Comparison of ENCODE assay signal across 8 mouse cellular contexts in the genomic region with DNA sequence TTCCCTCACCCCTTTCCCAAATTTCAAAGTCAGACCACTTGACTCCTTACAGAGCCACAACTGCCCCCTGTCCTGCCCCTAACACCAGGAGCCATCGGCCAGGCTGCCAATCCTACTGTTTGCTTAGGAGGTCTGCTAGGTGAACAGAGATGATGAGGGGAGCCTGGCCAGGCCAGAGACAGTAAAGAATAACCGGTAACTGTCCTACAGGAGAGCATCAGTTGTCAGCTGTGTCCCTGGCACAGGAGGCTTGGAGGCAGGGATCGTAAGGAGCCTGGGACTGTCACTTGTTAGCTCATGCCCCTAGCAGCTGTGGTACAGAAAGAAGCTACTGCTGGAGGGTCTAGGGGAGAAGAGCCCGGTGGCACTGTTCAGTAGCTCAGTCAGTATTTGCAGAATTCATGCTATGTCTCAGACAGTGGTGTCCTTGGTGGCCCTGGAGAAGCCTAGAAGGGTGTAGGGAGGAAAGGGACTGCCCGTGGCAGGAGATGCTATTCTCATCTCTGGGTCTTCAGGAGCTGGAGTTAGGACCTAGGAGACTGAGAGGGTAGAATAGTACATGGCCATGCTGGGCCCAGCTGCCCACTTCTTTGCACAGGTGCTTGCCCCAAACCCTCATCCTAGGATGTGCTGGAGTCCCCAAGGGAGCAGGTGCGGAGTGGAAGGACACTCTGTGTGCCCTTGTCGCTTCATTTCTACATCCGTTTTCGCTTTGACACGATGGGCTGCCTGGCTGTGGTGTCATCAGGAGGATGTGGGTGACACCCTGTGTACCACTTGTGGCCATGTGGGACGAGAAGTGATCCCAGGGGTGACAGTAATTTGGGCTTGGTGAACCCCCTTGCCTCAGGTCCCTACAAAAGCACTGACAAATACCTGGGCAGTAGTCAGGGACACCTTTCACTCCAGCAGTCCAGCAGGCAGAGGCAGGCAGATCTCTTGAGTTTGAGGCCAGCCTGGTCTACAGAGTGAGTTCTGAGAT. TPM values are rescaled to one million over a fixed set of nuclear protein-coding genes. Genes with fewer than 3 reads are reported as not detected.
DNase-seq lines count a peak whose midpoint lies in the region; ATAC-seq and TF ChIP-seq lines count a peak whose summit lies in the region.

No protein-coding gene starts in this region.

- peak overlapping the region; percentile 99 for H3K27ac ChIP-seq in left cerebral cortex, adult 2 months
- H3K27ac ChIP-seq in embryonic facial prominence, embryonic 11.5 days (replicated peaks; ENCODE audit: low read depth, low read length): peak overlapping the region; percentile 44; the same call in 1 of the 2 replicates
- peak overlapping the region; percentile 98 for H3K27ac ChIP-seq in limb, embryonic 10.5 days
- H3K27ac ChIP-seq in small intestine, adult 2 months (ENCODE audit: insufficient read depth, low read depth, low read length): peak overlapping the region; percentile 47; the same call in 1 of the 2 replicates

- DNase-seq in left cerebral cortex, adult 2 months (ENCODE audit: extremely low spot score in 1 of 2, low spot score in 2 of 2): no peak
- no peak for DNase-seq in left cerebral cortex, postnatal 36 days (ENCODE audit: low spot score in 2 of 2)
- DNase-seq in embryonic facial prominence, embryonic 11.5 days (ENCODE audit: low spot score): no peak
- DNase-seq in limb, embryonic 10.5 days (ENCODE audit: low spot score): no peak
- no peak for DNase-seq in yolk sac, embryonic 10.5 days (ENCODE audit: low spot score)
- DNase-seq in layer of hippocampus, adult 8-10 months (ENCODE audit: low spot score in 2 of 2): no peak
- DNase-seq in embryo, embryonic 10 days (ENCODE audit: low spot score): no peak

- TF ChIP-seq POLR2A in small intestine, adult 2 months (IDR thresholded peaks at IDR 0.05; ENCODE audit: low read depth, low read length): no peak

- peaks cover 8% of the 10 kb centered on the region for H3K4me1 ChIP-seq in embryonic facial prominence, embryonic 11.5 days (ENCODE audit: control insufficient read depth, insufficient read depth, low read length)
- H3K4me1 ChIP-seq in limb, embryonic 10.5 days: peaks cover 65% of the 10 kb centered on the region
- H3K4me1 ChIP-seq in small intestine, adult 2 months (ENCODE audit: control insufficient read depth, insufficient read depth, insufficient read length, low read length): peaks cover 16% of the 10 kb centered on the region

- no peaks in the 10 kb centered on the region for H3K9me3 ChIP-seq in embryonic facial prominence, embryonic 11.5 days (replicated peaks; ENCODE audit: control insufficient read depth, low read length)
- H3K9me3 ChIP-seq in limb, embryonic 10.5 days (replicated peaks): no peaks in the 10 kb centered on the region

- H3K4me2 ChIP-seq in embryonic facial prominence, embryonic 11.5 days (ENCODE audit: low read depth, low read length): peak overlapping the region; percentile 90

- no peaks in the 10 kb centered on the region for H3K27me3 ChIP-seq in embryonic facial prominence, embryonic 11.5 days (ENCODE audit: control insufficient read depth, insufficient read depth, low read length)
- H3K27me3 ChIP-seq in limb, embryonic 10.5 days (ENCODE audit: low read depth, poor library complexity, severe bottlenecking): no peaks in the 10 kb centered on the region
- H3K27me3 ChIP-seq in small intestine, adult 2 months (ENCODE audit: control insufficient read depth, insufficient read depth, low read length): no peaks in the 10 kb centered on the region

- TF ChIP-seq CTCF in left cerebral cortex, adult 2 months (IDR thresholded peaks at IDR 0.05): no peak
- TF ChIP-seq CTCF in small intestine, adult 2 months (IDR thresholded peaks at IDR 0.05; ENCODE audit: extremely low read depth, insufficient read length, insufficient replicate concordance, low read depth, low read length): no peak

- H3K4me3 ChIP-seq in left cerebral cortex, adult 2 months: peak overlapping the region; percentile 84
- H3K4me3 ChIP-seq in embryonic facial prominence, embryonic 11.5 days (ENCODE audit: low read depth, low read length): 0 out of 2 replicates have a peak overlapping the region, but pooled peaks have one; percentile 98
- peak overlapping the region; percentile 95 for H3K4me3 ChIP-seq in limb, embryonic 10.5 days
- peak overlapping the region; percentile 6; the same call in 1 of the 2 replicates for H3K4me3 ChIP-seq in small intestine, adult 2 months (ENCODE audit: low read depth, low read length)

- intact Hi-C loops in left cerebral cortex, adult 2 months (cut with DNase I): loop anchor here (1.0 kb wide), 1 partner anchor 46 kb away; no protein-coding TSS in a partner anchor
- intact Hi-C loops in left cerebral cortex, postnatal 36 days (cut with DNase I): no loop called here

- peaks cover 15% of the 10 kb centered on the region for H3K36me3 ChIP-seq in embryonic facial prominence, embryonic 11.5 days (replicated peaks; ENCODE audit: control insufficient read depth, insufficient read depth, low read depth, low read length)
- H3K36me3 ChIP-seq in limb, embryonic 10.5 days: peaks cover 73% of the 10 kb centered on the region
- H3K36me3 ChIP-seq in small intestine, adult 2 months (ENCODE audit: control insufficient read depth, insufficient read depth, low read length): peaks cover 9% of the 10 kb centered on the region

- no peak overlapping the region; the same call in 1 of the 2 replicates for H3K9ac ChIP-seq in embryonic facial prominence, embryonic 11.5 days (replicated peaks; ENCODE audit: low read length)

- no peak for ATAC-seq in embryonic facial prominence, embryonic 11.5 days (replicated peaks; ENCODE audit: insufficient number of reproducible peaks, low FRiP score, low TSS enrichment, low read depth)

- 89% methylated on average over 11 of the region's 11 CpGs for WGBS in embryonic facial prominence, embryonic 11.5 days
- WGBS in limb, embryonic 10.5 days: 93% methylated on average over 11 of the region's 11 CpGs
- WGBS in small intestine, adult 2 months: 84% methylated on average over 11 of the region's 11 CpGs

RNA-seq across cellular contexts. Expression of gene Dusp7, which starts 4.3 kb away (rescaled TPM):
- 100 to 1,000 TPM; 105 to 115 TPM for total RNA-seq in left cerebral cortex, adult 2 months (2021)
- 100 to 1,000 TPM; 103 to 118 TPM for total RNA-seq in left cerebral cortex, postnatal 36 days (2021)
- 52.2 and 55.1 TPM in 2 replicates for polyA plus RNA-seq in embryonic facial prominence, embryonic 11.5 days (2014; fragmentation: Nextera tagmentation; extraction: Ambion mirVana)
- 43.1 and 44.9 TPM in 2 replicates for polyA plus RNA-seq in limb, embryonic 10.5 days (2016; fragmentation: Nextera tagmentation; extraction: Ambion mirVana)
- polyA plus RNA-seq in small intestine, adult 2 months (2012; rRNA removed): 15.9 and 20.0 TPM in 2 replicates
- 10 to 100 TPM; 78.0 to 84.8 (median 80.5) TPM for total RNA-seq in layer of hippocampus, adult 8-10 months (2022)

RNA-seq across cellular contexts. Expression of gene Rpl29, which starts 56.5 kb away (rescaled TPM):
- 100 to 1,000 TPM; 273 to 308 TPM for total RNA-seq in left cerebral cortex, adult 2 months (2021)
- 100 to 1,000 TPM; 278 to 331 TPM for total RNA-seq in left cerebral cortex, postnatal 36 days (2021)
- 1,035 and 1,040 TPM in 2 replicates for polyA plus RNA-seq in embryonic facial prominence, embryonic 11.5 days (2014; fragmentation: Nextera tagmentation; extraction: Ambion mirVana)
- polyA plus RNA-seq in limb, embryonic 10.5 days (2016; fragmentation: Nextera tagmentation; extraction: Ambion mirVana): 1,033 and 1,267 TPM in 2 replicates
- polyA plus RNA-seq in small intestine, adult 2 months (2012; rRNA removed): 259 and 390 TPM in 2 replicates
- total RNA-seq in layer of hippocampus, adult 8-10 months (2022): 100 to 1,000 TPM; 250 to 295 (median 266) TPM

Comparison
In these comparisons a context has a peak if more than half of its experiments do, and no peak if none do; other contexts are left out.
1. H3K27ac ChIP-seq: peak in every context shown above with its lines; median percentile 99 in left cerebral cortex, adult 2 months; 98 in limb, embryonic 10.5 days; 47 in small intestine, adult 2 months; 44 in embryonic facial prominence, embryonic 11.5 days.
2. H3K4me3 ChIP-seq: peak in every context shown above with its lines; median percentile 98 in embryonic facial prominence, embryonic 11.5 days; 95 in limb, embryonic 10.5 days; 84 in left cerebral cortex, adult 2 months; 6 in small intestine, adult 2 months.